Mouse (Mus musculus) kidney, adult 9 months (tissue): ENCODE data around the gene Eml4.

Experiments
- DNase-seq: peaks from one replicate; pipeline ENCODE4 v3.0.0; 2022

Gene Eml4

DNA sequence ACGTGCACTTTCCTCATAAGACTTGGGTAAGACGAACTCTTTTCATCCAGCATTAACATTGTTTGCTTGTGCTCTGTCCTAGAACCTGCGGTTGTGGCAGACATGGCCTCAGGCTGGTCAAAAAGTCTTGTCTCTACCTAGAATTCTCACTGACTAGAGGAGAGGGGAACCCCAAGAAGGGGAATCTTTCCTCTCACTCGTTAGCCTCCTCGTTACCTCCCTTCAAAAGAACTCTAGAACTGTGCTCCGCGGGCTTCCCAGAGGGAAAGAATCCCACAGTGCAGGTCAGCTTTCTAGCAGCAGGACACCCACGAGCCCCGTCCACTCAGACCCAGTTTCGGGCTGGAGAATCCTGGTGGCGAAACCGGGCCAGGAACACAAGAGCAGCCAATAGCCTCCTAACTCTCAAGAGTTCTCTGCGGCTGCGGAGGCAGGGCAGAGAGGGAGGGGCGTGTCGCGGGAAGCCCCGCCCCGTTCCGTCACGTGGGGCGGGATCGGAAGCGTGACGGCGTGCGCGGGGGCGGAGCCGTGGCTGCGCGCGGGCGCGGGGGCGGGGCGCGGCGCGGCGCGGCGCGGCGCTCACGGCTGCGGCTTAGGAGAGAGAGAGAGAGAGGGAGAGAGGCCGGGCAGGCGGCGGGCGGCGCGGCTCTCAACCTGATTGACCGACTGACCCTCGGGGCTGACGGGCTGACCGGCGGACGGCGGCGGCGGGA, at the start of gene Eml4:
TSS of gene Eml4 (plus strand) at position 553 of the 713 bp plus-strand sequence.
- peak; percentile 95 for DNase-seq

DNA sequence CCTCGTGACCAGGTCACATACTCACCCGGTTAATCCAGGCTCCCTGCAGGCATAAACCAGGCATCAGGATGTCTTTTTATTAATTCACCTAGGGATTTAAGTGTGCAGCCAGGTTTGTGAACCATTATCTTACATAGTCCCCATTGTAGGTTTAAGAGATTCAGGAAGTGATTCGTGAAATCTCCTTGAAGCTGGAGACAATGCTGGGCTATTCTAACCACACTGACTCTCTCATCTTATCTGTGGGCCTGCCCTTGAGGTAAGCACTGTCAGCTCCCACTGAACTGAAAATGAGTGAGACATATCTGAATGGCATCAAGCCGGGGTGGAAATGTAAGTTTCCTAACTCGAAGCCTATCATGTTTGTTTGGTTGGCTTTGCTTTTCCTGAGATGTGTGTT, 49.3 kb upstream of the Eml4 start:
- no peak for DNase-seq

DNA sequence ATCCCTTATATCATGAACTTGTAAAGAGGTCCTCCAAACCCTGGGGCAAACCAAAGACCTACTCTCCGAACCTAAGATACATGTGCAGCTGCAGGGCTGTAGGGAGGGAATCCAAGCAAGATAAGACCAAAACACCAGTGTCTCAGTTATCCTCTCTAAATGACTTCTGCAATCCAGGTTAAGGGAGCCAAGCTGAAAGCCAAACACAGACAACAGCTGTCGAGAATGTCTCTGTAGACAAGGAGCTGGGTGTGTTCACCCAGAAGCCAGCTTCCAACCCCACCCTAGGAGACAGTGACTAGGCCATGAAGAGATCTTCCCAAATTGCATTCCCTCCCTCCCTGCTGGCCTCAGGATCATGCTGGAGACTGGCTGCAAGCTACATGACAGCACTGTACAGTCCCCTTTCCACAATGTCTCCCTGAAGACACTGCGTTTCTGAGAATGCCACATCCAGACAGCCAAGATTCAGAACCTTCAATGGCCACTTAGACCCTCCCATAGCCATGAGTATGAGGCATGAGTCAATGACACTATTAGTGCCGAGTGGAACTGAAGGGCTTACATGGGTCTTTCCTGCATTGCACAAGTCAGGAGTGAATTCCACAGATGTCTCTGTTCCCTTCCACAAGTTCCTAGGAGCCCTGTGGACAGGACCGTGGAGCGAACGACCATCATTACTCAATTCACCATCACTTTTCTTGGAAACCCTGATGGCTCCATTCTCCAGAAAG, 46.5 kb upstream of the Eml4 start:
- no peak for DNase-seq

DNA sequence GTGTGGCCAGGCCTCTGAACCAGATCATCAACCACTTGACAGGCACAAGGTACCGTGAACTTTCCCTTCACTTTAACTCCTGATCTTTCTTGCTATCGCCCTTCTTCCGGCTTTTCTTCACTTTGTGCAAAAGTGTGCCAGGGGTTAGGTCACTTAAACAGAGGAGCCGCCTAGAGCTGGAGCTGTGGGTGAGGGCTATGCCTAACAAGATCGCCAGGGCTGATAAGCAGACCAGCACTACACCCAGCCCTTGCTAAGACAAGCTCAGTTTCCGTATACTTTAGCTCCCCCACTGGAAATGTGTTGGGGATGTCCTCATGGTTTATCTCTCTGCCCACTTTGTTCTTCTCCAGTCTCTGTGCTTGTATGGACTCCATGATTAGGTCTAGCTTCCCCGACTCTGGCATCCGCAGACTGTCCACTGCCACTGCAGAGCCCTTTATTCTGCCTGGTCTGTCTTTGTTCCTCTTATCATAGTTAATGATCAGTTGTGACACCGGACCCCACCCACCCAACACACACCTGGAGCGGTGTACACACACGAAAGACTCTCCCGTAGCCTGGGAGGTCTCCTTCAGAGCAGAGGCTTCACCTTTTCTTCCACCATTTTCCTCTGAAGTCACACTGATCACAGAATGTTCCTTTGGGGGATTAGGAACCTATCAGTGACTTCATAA, 43.6 kb upstream of the Eml4 start:
- no peak for DNase-seq

DNA sequence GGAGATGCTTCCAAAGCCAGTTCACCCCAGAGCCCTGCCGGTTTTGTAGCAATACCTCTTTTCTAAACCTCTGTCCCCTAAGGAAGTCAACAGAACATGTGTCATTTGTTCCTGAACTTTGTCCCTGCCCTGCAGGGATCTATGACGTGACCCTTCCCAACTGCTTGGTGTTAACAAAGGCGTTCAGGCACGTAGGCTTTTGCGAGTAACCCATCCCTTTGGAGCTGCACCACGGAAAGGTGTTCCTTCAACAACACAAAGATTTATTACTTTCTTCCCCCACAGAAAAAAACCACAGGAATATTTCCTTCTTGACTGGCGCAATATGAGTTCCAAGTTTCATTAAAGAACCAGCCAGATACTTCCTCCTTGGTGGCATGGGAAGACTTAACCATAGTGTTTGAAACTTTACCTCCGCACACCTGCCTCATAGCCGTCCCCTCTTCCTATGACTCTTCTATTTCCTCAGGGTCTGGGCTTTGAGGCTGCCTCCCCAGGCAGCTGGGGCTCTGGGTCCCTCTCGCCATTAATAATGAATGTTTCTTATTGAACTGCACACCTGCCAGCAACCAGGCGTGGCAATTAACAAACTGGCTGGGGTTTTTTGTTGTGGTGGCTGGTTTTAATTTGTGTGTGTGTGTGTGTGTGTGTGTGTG, 43.0 kb upstream of the Eml4 start:
- no peak for DNase-seq

DNA sequence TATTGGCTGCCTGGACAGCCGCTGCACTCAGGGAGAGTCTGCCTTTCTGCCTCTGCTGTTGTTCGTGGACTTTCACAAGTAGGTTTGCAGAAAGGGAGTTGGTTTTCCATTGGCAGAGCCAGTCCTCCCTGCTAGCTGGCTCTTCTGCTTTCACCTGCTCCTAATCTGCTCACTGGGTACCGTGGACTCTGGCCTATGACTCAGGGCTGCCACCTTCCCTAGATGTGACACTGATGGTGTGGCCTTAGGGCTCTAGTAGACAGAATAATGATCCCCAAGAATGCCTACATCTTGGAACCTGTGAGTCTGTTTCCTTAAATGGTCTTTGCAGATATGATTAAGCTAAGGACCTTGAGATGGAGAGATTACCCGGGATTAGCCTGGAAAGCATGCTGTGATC, 42.3 kb upstream of the Eml4 start:
- DNase-seq = no peak

DNA sequence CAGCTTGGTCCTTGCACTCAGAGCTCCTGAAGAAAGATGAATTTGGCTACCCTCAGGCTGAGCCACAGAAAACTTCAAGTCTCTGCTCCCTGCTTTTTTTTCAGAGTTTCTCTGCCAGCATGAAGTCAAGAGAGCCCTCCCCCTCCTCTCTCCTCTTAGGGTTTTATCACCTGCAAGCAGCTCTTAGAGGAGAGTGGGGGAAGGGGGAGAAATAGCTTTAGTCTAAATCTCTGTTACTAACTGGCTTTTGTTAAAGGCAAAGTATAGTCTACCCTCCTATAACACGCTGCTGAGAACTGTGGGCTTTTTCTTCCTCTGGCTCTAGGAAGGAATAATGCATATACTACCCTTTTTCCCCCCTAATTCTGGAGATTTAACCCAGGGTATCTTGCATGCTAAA, 41.5 kb upstream of the Eml4 start:
- no peak for DNase-seq

DNA sequence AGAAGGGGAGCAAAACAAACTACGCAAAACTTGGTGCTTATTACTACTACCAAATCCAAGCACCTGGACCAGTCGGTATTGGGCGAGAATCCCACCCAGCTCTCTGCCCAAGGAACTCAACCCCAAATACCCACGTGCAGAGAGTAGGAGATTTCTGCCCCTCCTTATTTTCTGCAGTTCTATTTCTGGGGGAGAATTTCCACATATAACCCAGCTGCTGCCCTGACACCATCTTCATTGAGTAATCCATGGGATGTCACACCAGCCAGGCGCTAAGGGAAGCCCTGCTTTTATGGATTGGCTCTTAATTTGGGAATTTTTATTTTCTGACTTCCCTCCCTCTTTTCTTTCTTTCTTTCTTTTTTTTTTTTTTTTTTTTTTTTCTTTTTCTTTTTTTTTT, 38.9 kb upstream of the Eml4 start:
- DNase-seq = no peak

DNA sequence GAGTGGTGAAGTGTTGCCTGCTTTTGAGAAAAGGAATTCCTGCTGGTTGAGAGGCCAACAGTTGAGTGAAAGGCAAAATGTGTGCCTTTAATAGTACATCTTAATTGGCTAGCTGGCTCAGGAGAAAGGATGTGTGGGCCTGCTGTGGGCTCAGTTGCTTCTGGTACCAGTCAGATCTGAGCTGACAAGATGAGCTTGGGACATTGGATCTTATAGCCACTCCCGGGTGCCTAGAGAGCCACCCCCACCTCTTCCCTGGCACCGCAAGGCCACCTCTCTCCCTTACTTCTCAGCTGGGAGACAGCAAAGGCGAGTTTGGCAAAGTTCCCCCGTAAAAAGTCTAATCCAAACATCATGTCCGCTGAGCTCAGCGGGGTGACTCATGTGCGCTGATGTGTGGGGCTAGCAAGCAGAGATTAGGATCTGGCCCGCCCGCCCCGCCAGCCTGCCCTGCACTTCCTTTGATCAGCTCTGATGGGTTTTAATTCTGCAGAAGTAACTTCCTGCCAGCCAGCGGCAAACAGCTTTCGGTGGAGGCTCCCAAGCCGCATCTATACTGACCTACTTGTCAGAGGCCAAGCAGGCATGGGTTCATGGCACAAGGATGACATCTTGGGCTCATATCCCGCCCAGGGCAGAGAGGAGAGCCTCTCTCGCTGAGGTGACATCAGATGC, 38.4 kb upstream of the Eml4 start:
- DNase-seq = peak; percentile 54

DNA sequence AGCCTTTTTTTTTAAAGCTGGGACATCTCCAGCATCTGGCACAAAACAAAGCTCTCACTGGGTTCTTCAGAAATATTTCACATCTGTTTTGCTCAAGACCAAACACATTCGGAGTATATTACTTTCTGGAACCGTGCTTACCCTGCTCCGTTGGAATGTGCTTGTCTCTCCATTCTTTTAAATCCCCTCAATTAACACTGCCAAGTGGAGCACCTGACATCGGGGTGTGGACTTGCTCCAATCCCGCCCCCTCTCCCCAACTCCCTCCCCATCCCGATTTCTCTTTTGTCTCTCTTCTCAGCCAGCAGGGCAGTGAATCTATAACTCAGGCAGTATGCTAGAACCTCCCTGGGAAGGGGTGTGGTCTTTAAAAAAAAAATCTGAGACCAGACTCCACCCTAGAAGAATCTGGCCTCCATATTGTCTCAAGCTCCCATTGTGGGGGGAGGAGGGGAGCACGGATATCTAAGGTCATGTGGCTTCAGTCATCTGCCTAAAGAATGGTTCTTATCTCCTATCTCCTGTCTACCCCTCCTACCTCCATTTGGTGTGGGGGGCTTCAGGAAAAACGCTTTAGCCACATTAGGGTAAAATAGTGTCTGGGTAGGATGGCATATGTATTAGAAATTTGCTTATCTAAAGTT, 37.6 kb upstream of the Eml4 start:
- DNase-seq = no peak

DNA sequence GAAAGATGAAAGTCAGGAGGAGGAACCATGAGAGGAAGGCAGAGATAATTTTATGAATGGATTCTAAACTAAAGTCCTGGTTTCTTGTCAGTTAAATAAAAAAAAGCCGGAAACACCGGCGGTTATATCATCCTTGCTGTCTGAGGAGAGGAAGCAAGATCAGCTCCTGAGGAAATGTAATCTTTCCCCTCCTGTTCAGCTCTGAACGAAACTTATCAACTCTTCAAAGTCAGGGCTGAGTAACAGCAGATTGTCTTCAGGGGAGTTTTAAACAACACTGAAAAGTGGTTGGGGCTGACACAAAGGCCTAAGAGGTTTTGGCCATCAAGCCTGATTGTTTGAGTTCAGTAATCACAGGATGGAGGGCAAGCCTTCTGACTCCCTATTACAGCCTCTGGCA, 35.3 kb upstream of the Eml4 start:
- peak; percentile 10 for DNase-seq

DNA sequence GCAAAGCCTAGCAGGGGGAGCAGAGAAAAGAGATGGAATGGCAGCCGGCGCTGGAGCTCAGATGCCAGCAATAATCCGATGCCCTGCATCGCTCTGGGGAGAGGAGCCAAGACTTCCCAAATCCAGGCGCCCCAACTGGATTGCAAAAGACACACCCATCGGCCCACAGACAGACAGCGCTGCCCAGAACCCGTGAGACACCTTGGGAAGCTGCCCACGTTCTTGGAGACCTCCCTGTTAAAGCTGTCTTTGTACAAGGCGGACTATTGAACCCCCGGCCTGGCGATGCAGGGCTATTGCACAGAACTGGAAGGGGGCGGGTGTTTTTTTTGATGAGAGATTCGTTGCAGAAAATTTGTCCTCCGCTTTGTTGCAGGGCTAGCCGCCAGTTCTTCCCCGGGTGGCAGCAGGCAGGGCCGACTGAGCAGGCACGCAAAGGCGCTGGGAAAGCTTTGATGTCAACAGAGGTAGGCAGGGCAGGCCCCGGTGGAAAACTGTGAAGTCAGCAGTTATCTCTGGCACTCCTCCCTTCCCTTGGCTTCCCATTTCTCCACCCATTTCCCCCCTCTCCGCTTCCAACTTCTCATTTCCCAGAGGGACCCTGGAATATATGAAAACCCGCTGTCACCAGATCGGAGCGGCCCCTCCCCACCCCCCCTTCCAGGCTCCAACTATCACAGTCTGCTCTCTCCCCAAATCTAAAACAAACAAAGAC, 28.0 kb upstream of the Eml4 start:
- DNase-seq = peak; percentile 43

DNA sequence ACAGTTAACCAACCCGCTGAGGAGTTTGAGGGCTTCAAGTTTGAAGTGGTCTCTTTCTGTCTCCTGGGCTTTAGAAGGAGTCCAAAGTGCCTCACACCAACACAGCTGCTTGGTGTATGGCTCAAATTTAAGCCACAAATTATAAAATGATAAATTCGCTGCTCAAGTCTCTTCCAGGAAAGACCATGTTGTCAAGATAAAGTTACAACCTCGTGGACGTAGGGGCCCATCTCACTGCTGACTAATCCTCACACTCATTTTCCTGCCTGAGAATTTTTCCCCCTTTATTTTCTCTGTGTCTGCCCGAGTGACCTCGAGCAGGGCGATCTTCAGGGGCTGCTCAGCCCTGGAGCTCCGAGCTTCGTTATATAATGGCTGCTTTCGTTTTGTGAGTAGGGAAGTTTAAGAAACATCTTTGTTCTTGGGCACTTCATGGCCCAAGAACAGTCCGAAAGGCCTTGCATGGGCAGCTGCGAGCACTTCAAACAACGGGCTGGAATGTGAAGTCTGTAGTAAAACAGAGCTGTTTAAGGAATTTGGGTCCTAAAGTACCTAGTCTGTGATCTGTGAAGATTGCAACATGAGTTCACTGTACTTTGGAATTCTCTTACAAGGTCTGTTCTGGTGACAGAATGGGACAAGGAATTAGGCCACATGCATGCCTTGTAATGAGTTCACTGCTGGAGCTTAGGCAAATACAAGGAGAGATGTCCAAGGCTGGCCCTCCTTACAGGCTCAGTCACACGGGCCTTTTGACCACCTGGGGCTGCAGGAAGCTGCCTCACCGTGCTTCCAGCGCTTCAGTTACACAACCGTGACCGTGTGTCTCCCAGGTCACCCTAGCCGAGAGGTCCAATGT, 27.1 kb upstream of the Eml4 start:
- DNase-seq = peak; percentile 46

DNA sequence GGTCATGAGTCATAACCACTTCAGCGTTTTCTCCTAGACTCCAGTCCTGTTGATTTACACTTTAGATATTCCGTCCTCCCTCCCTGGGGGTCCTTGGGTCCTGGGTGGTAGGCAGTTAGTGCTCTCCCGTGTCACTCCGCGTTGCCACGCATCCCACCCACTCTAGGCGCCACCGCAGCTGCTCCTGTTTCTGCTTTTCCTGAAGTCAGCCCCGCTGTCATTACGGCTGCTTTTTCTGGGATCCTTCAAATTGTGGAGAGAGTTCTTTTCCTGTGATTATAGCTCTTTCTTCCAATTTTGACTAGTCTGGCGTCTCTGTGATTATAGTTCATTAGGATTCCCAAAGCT, 26.5 kb upstream of the Eml4 start:
- DNase-seq = no peak

DNA sequence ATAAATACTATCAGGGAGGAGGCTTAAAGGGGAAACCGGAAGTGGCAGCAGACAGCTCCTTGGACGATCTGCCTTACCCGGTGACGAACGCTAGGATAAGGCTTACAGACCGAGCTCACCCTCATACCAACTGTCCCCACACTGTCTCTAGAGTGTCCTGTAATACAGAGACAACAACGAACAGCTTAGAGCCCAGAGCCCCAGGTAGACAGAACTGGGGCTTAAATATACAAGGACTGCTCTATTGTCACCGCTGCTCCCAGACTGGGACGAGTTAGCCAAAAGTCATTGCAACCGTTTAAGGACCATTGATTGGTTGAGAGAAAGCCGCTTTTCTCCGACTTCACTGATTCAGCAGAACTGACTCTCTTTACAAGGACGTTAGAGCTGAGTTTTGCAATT, 15.5 kb upstream of the Eml4 start:
- DNase-seq = no peak

DNA sequence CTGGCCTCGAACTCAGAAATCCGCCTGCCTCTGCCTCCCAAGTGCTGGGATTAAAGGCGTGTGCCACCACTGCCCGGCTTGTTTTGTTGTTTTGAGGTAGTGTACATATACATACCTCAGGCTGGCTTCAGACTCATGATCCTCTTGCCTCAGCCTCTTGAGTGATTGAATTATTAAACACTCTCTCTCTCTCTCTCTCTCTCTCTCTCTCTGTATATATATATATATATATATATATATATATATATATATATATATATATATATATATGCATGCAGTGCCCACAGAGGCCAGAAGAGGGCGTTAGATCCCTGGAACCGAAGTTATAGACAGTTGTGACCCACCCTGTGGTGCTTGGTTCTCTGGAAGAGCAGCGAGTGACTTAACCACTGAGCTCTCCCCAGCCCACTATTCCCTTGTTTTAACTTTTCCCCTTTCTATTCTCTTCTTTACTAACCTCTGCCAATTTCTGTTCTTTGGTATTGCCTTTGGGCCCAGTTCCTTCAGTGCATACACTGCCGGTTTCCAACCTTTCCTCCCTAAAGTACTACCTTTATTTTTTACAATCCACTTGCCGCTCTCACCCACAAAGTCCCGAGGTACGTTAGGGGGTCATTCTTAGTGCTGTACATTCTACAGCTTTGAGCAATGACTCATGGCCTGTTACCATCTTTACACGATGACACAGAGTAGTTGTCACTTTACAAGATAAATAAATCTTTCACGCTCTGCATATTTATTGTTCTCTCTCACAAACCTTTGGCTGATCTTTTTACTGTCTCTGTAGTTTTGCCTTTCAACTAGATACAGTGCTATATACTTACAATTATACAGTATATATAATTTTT, 13.5 kb upstream of the Eml4 start:
- no peak for DNase-seq

DNA sequence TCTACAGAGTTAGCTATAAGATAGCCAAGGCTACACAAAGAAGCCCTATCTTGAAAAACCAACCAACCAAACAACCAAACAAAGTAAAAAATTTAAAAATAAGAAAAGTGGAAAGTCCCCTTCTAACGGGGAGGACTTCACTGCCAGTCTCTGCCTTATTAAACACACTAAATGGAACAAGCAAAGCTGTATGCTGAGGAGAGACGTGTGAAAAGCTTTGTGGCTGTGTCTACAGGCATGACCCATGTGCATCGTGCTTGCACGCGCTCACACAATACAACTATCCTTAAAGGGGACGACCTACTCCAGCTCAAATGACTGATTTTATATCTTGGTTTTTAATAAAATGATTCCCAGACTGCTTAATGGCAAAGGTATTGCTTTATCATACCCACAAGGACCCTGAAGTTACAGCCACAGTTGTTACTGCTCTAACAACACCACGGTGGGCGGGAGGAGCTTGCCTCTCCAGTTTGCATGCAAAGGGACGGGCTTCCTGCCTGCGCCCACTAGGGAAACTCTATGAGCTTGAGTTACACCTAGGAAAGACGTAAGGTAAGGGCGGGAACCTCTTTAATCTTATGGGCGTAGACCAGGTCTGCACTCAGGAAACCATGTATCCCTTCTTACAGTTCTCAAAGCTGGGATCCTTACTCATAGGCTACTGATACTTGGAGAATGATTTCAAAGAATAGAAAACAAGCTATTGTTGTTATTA, 11.2 kb upstream of the Eml4 start:
- no peak for DNase-seq

DNA sequence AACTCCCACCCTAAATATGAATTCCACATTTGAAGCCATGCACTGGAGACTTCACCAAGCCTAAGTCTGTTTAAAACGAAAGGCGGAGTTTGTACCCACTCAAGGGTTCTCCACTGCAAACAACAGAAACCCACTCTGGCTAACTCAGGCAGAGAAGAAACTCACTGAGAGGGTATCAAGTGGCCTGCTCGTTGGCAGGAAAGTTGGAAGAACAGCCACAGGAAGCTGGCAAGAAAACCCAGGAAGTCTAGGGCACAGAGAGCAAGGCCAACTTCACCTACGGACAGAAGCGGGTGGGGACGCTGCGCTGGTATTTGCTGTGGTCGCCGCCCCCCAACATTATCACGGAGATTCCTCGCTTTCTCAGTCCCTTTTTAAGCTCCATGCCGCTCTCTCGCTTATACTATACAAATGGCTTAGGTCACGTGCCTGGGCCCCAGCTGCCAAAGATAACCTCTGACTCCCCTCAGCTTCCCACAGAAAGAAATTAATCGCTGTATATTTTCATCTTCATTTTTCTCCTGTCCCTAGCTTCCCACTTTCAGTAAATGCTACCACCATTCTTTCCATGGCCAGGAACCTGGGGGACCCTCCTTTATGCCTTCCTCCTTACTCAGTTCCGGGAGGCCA, 9.7 kb upstream of the Eml4 start:
- no peak for DNase-seq

DNA sequence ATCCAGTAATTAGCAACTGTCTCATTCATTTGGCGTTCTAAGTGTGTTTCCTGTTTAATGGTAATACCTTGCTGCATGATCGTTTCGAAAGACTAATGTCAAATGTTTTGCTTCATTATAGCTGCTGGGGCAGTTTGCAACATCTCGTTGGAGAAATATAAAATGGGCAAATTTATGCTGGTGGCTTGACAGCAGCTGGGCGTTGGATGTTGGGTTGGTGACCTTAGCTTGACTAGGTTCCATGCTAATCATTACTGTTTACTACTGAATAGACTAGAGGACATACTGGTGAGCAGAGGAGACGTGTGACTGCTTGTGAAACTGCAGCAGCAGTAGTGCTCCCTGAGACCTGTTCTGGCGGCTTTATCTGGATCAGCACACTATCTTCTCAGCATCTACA, 6.5 kb upstream of the Eml4 start:
- no peak for DNase-seq
